Mouse (Mus musculus) brain, embryonic 14.5 days (tissue): ENCODE data around the gene BC052040. TPM values are rescaled to one million over a fixed set of nuclear protein-coding genes. Genes with fewer than 3 reads are reported as not detected.

Experiments
- DNase-seq: peaks from one replicate; pipeline ENCODE4 v3.0.0-alpha.2; 2011; ENCODE audit warnings: low read depth
- CTCF ChIP-seq: fragments of 200-500 bp; IDR thresholded peaks from 2 replicates; pipeline ENCODE4 v1.5.1; 2012; ENCODE audit warnings: inconsistent platforms, mild to moderate bottlenecking, moderate library complexity, borderline replicate concordance; ENCODE audit not compliant: insufficient read depth, insufficient read length; ENCODE audit errors: extremely low read depth
- POLR2A ChIP-seq: fragments of 200-500 bp; IDR thresholded peaks from 2 replicates; pipeline ENCODE4 v1.6.1; 2012; ENCODE audit warnings: mild to moderate bottlenecking, inconsistent platforms, borderline replicate concordance; ENCODE audit not compliant: poor library complexity, insufficient read depth, insufficient read length, severe bottlenecking; ENCODE audit errors: extremely low read depth
- polyA plus RNA-seq: library from polyadenylated mRNA; depleted of rRNA; stranded (reverse); fragments of >200 nt; gene quantifications from 2 replicates; pipeline ENCODE4 v1.2.3, GENCODE M21; 2012

Gene BC052040
- polyA plus RNA-seq, 1 experiment = 14.8 TPM

GRCm38 (mm10) chr2:115581989-115582608 is 583 bp downstream of the BC052040 start:
- TF ChIP-seq CTCF (no peak), POLR2A (no peak)
- DNase-seq = no peak

GRCm38 (mm10) chr2:115583776-115584175 is 2.3 kb downstream of the BC052040 start:
- no peak for DNase-seq
- TF ChIP-seq CTCF (no peak), POLR2A (no peak)

GRCm38 (mm10) chr2:115590602-115591001 is 9.1 kb downstream of the BC052040 start:
- no peak for DNase-seq
- TF ChIP-seq CTCF = no peak
- TF ChIP-seq POLR2A = no peak

GRCm38 (mm10) chr2:115592651-115593119 is 11.2 kb downstream of the BC052040 start:
- peak; percentile 82 for DNase-seq
- no peak for TF ChIP-seq POLR2A
- TF ChIP-seq CTCF = no peak

GRCm38 (mm10) chr2:115597017-115597416 is 15.5 kb downstream of the BC052040 start:
- no peak for TF ChIP-seq POLR2A
- no peak for TF ChIP-seq CTCF
- peak; percentile 20 for DNase-seq

GRCm38 (mm10) chr2:115598266-115598665 is 16.8 kb downstream of the BC052040 start:
- no peak for DNase-seq
- no peak for TF ChIP-seq CTCF
- TF ChIP-seq POLR2A = no peak

GRCm38 (mm10) chr2:115600724-115601123 is 19.2 kb downstream of the BC052040 start:
- TF ChIP-seq POLR2A (no peak), CTCF (no peak)
- DNase-seq = no peak

- TF ChIP-seq POLR2A (no peak), CTCF (no peak)
Measured at GRCm38 (mm10) chr2:115601280-115601679, 19.8 kb downstream of the BC052040 start.

GRCm38 (mm10) chr2:115602116-115602515 is 20.6 kb downstream of the BC052040 start:
- TF ChIP-seq POLR2A (no peak), CTCF (no peak)
- DNase-seq = peak; percentile 54

More at GRCm38 (mm10) chr2:115601280-115601679, 19.8 kb downstream of the BC052040 start:
- peak; percentile 29 for DNase-seq

- TF ChIP-seq POLR2A (no peak), CTCF (no peak)
- no peak for DNase-seq
Measured at GRCm38 (mm10) chr2:115604132-115604531, 22.6 kb downstream of the BC052040 start.

GRCm38 (mm10) chr2:115605829-115606336 is 24.4 kb downstream of the BC052040 start:
- no peak for TF ChIP-seq CTCF
- TF ChIP-seq POLR2A = no peak

GRCm38 (mm10) chr2:115609020-115609419 is 27.5 kb downstream of the BC052040 start:
- no peak for DNase-seq
- TF ChIP-seq CTCF = no peak

More at GRCm38 (mm10) chr2:115605829-115606336, 24.4 kb downstream of the BC052040 start:
- peak; percentile 49 for DNase-seq

- DNase-seq = no peak
Measured at GRCm38 (mm10) chr2:115610092-115610491, 28.6 kb downstream of the BC052040 start.

More at GRCm38 (mm10) chr2:115610092-115610491, 28.6 kb downstream of the BC052040 start:
- no peak for TF ChIP-seq POLR2A
- no peak for TF ChIP-seq CTCF
